Mouse (Mus musculus) neural tube, embryonic 11.5 days (tissue): ENCODE data around the gene Lsm14a. TPM values are rescaled to one million over a fixed set of nuclear protein-coding genes. Genes with fewer than 3 reads are reported as not detected.

ENCODE experiments used
- ATAC-seq: fragments of 200-750 bp; cut with Nextera tagmentation; 2 replicates; pipeline ENCODE4 v1.8.0; 2017; ENCODE audit warnings: moderate number of reproducible peaks, mild to moderate bottlenecking, moderate TSS enrichment, moderate library complexity; ENCODE audit not compliant: insufficient read depth, low FRiP score, low TSS enrichment
- DNase-seq: peaks from one replicate; pipeline ENCODE4 v3.0.0-alpha.2; 2015; ENCODE audit warnings: low spot score
- H3K27ac ChIP-seq: fragments of 300-500 bp; sonication (generic); 2 replicates; pipeline ENCODE4 v1.5.1; 2014; ENCODE audit warnings: low read depth, mild to moderate bottlenecking, low read length
- H3K27me3 ChIP-seq: fragments of 300-500 bp; sonication (generic); 2 replicates; pipeline ENCODE4 v1.6.1; 2014; ENCODE audit warnings: mild to moderate bottlenecking, low read length, mixed read lengths; ENCODE audit not compliant: control insufficient read depth, insufficient read depth
- H3K36me3 ChIP-seq: fragments of 300-500 bp; sonication (generic); 2 replicates; pipeline ENCODE4 v1.6.1; 2014; ENCODE audit warnings: mild to moderate bottlenecking, low read length, moderate library complexity, mixed read lengths; ENCODE audit not compliant: control insufficient read depth, insufficient read depth
- H3K4me1 ChIP-seq: fragments of 300-500 bp; sonication (generic); 2 replicates; pipeline ENCODE4 v1.6.1; 2014; ENCODE audit warnings: low read length, mixed read lengths; ENCODE audit not compliant: control insufficient read depth, insufficient read depth
- H3K4me2 ChIP-seq: fragments of 300-500 bp; sonication (generic); 2 replicates; pipeline ENCODE4 v1.6.1; 2014; ENCODE audit warnings: low read depth, mild to moderate bottlenecking, moderate library complexity
- H3K4me3 ChIP-seq: fragments of 300-500 bp; sonication (generic); 2 replicates; pipeline ENCODE4 v1.5.1; 2014; ENCODE audit warnings: low read depth, low read length
- H3K9ac ChIP-seq: fragments of 300-500 bp; sonication (generic); 2 replicates; pipeline ENCODE4 v1.6.1; 2014; ENCODE audit warnings: mild to moderate bottlenecking, low read length
- H3K9me3 ChIP-seq: fragments of 300-500 bp; sonication (generic); 2 replicates; pipeline ENCODE4 v1.6.1; 2016; ENCODE audit warnings: low read length; ENCODE audit not compliant: control insufficient read depth
- WGBS: fragments of 180-500 bp; shearing (Covaris S2); extraction: QIAGEN DNeasy Blood & Tissue Kit; methylation state at CpG from one replicate; pipeline ENCODE4 v1.1.7; 2014; 5-methylcytosine and 5-hydroxymethylcytosine counted together
- polyA plus RNA-seq: library from polyadenylated mRNA; unstranded; fragments of >200 nt; fragmentation: Nextera tagmentation; extraction: Ambion mirVana; gene quantifications from 2 replicates; pipeline ENCODE4 v1.2.1, GENCODE M21; 2014

Lsm14a gene
- 63.9 and 67.2 TPM in 2 replicates for polyA plus RNA-seq

GRCm38 (mm10) chr7:34393215-34393614 lies at the start of gene Lsm14a:
TSS of gene Lsm14a (minus strand) at chr7:34393315.
- Histone ChIP-seq H3K9ac (no peak within 1 kb of the TSS), H3K9me3 (no peaks in the 10 kb centered on the region), H3K27me3 (no peaks in the 10 kb centered on the region), H3K4me3 (no peak within 1 kb of the TSS), H3K4me2 (no peak within 1 kb of the TSS), H3K27ac (no peak within 1 kb of the TSS), H3K36me3 (no peaks in the 10 kb centered on the region), H3K4me1 (peaks cover 6% of the 10 kb centered on the region; the same call in 1 of the 2 replicates)
- no peak for DNase-seq
- ATAC-seq = no peak

GRCm38 (mm10) chr7:34438903-34439302 lies 45.8 kb upstream of the Lsm14a start:
- Histone ChIP-seq H3K27me3 (no peaks in the 10 kb centered on the region), H3K4me1 (no peaks in the 10 kb centered on the region), H3K4me3 (no peak overlapping the region), H3K9me3 (no peaks in the 10 kb centered on the region), H3K27ac (no peak overlapping the region), H3K9ac (no peak overlapping the region), H3K4me2 (no peak overlapping the region), H3K36me3 (no peaks in the 10 kb centered on the region)
- DNase-seq (no peak), ATAC-seq (no peak)
- WGBS = 47% methylated on average over 6 of the region's 6 CpGs

- H3K9ac ChIP-seq = no peak overlapping the region
- DNase-seq (no peak), ATAC-seq (no peak)
- no peaks in the 10 kb centered on the region for H3K9me3 ChIP-seq
- 79% methylated on average over 1 of the region's 1 CpGs for WGBS
- no peaks in the 10 kb centered on the region for H3K4me1 ChIP-seq
- no peaks in the 10 kb centered on the region for H3K27me3 ChIP-seq
- no peak overlapping the region for H3K27ac ChIP-seq
- no peak overlapping the region for H3K4me3 ChIP-seq
- no peak overlapping the region for H3K4me2 ChIP-seq
- no peaks in the 10 kb centered on the region for H3K36me3 ChIP-seq
Measured at GRCm38 (mm10) chr7:34433597-34433996, 40.5 kb upstream of the Lsm14a start.

- ATAC-seq = no peak
- Histone ChIP-seq H3K4me1 (no peaks in the 10 kb centered on the region), H3K27me3 (no peaks in the 10 kb centered on the region), H3K36me3 (no peaks in the 10 kb centered on the region), H3K4me3 (no peak overlapping the region), H3K9ac (no peak overlapping the region), H3K4me2 (no peak overlapping the region), H3K27ac (no peak overlapping the region), H3K9me3 (no peaks in the 10 kb centered on the region)
- DNase-seq = no peak
- WGBS = 89% methylated on average over 2 of the region's 2 CpGs
Measured at GRCm38 (mm10) chr7:34421201-34421600, 28.1 kb upstream of the Lsm14a start.

- ATAC-seq (no peak), DNase-seq (peak; percentile 62)
- H3K36me3 ChIP-seq = no peaks in the 10 kb centered on the region
- H3K27ac ChIP-seq = no peak overlapping the region
- H3K4me1 ChIP-seq = no peaks in the 10 kb centered on the region
- no peaks in the 10 kb centered on the region for H3K27me3 ChIP-seq
- no peak overlapping the region for H3K4me2 ChIP-seq
- no peaks in the 10 kb centered on the region for H3K9me3 ChIP-seq
- H3K9ac ChIP-seq = no peak overlapping the region
- no peak overlapping the region for H3K4me3 ChIP-seq
- WGBS = 11% methylated on average over 8 of the region's 8 CpGs
Measured at GRCm38 (mm10) chr7:34407492-34407891, 14.4 kb upstream of the Lsm14a start.

GRCm38 (mm10) chr7:34403876-34404275 lies 10.8 kb upstream of the Lsm14a start:
- H3K9ac ChIP-seq = no peak overlapping the region
- no peak overlapping the region for H3K27ac ChIP-seq
- ATAC-seq = no peak
- no peaks in the 10 kb centered on the region for H3K27me3 ChIP-seq
- H3K9me3 ChIP-seq = no peaks in the 10 kb centered on the region
- 81% methylated on average over 11 of the region's 11 CpGs for WGBS
- no peak for DNase-seq
- no peaks in the 10 kb centered on the region for H3K4me1 ChIP-seq
- no peak overlapping the region for H3K4me3 ChIP-seq
- no peaks in the 10 kb centered on the region for H3K36me3 ChIP-seq
- no peak overlapping the region for H3K4me2 ChIP-seq

- WGBS = 61% methylated on average over 2 of the region's 4 CpGs
- H3K27me3 ChIP-seq = no peaks in the 10 kb centered on the region
- DNase-seq = no peak
Measured at GRCm38 (mm10) chr7:34400070-34400469, 7.0 kb upstream of the Lsm14a start.

GRCm38 (mm10) chr7:34398831-34399230 lies 5.7 kb upstream of the Lsm14a start:
- Histone ChIP-seq H3K4me3 (no peak overlapping the region), H3K9ac (no peak overlapping the region), H3K27ac (no peak overlapping the region), H3K36me3 (no peaks in the 10 kb centered on the region), H3K4me2 (no peak overlapping the region), H3K27me3 (no peaks in the 10 kb centered on the region), H3K9me3 (no peaks in the 10 kb centered on the region), H3K4me1 (no peaks in the 10 kb centered on the region)
- ATAC-seq = no peak
- no peak for DNase-seq
- 83% methylated on average over 5 of the region's 5 CpGs for WGBS

More at GRCm38 (mm10) chr7:34400070-34400469, 7.0 kb upstream of the Lsm14a start:
- Histone ChIP-seq H3K36me3 (no peaks in the 10 kb centered on the region), H3K4me1 (no peaks in the 10 kb centered on the region), H3K9me3 (no peaks in the 10 kb centered on the region), H3K27ac (no peak overlapping the region), H3K4me3 (no peak overlapping the region), H3K4me2 (no peak overlapping the region), H3K9ac (no peak overlapping the region)
- no peak for ATAC-seq

GRCm38 (mm10) chr7:34396791-34397190 lies 3.7 kb upstream of the Lsm14a start:
- H3K27ac ChIP-seq = no peak overlapping the region
- H3K36me3 ChIP-seq = no peaks in the 10 kb centered on the region
- no peak overlapping the region for H3K4me3 ChIP-seq
- ATAC-seq (no peak), DNase-seq (no peak)
- 73% methylated on average over 3 of the region's 3 CpGs for WGBS
- H3K4me1 ChIP-seq = no peaks in the 10 kb centered on the region
- H3K9me3 ChIP-seq = no peaks in the 10 kb centered on the region
- H3K9ac ChIP-seq = no peak overlapping the region
- H3K27me3 ChIP-seq = no peaks in the 10 kb centered on the region
- no peak overlapping the region for H3K4me2 ChIP-seq
